25 mouse cellular contexts compared by ENCODE assay signal in the genomic region with DNA sequence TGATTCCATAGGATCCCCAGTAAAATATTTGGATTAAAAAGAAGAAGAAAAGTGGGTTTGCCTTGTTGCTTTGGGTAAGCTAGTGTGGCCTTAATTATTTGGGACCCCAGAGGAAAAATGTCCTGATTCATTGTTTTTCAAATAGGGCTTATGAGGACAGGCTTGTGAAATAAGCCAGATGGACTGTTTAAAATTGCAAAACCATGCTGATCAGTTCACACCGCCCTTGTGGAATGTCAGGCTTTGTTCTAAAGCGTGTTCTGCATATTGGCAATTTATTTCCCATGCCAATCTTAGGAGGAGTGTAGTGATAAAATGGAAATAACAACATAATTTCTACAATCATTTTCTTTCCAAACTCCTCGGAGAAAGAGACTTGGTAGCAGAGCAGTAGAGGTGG.
DNase-seq lines count a peak whose midpoint lies in the region; ATAC-seq lines count a peak whose summit lies in the region.
"Had no signal": no experiment of that assay in that cellular context is flagged by ENCODE, and none has a peak within 500 bp of the region (broad histone marks: within the 10 kb centered on the region; RNA-seq: fewer than 3 reads in every experiment).

No protein-coding gene starts in this region.

- ATAC-seq in forebrain, embryonic 14.5 days, result no peak
- no peak for ATAC-seq in forebrain, embryonic 12.5 days (ENCODE audit: low FRiP score)
- ATAC-seq: hindbrain, postnatal 0 days; intestine, embryonic 15.5 days; midbrain, embryonic 13.5 days had no signal

- no peaks in the 10 kb centered on the region for H3K36me3 ChIP-seq in forebrain, embryonic 14.5 days (ENCODE audit: control insufficient read depth, insufficient read depth, low read length)
- H3K36me3 ChIP-seq in forebrain, embryonic 12.5 days (replicated peaks), result no peaks in the 10 kb centered on the region
- H3K36me3 ChIP-seq: embryonic facial prominence, embryonic 13.5 days; hindbrain, embryonic 12.5 days; intestine, embryonic 15.5 days; limb, embryonic 10.5 days; limb, embryonic 15.5 days; liver, embryonic 13.5 days; midbrain, embryonic 13.5 days had no signal

- no peaks in the 10 kb centered on the region for H3K27me3 ChIP-seq in forebrain, embryonic 14.5 days (replicated peaks; ENCODE audit: control insufficient read depth, insufficient read depth, low read length)
- H3K27me3 ChIP-seq in forebrain, embryonic 12.5 days, result no peaks in the 10 kb centered on the region
- H3K27me3 ChIP-seq: CH12.LX; embryonic facial prominence, embryonic 13.5 days; hindbrain, embryonic 12.5 days; intestine, embryonic 15.5 days; limb, embryonic 15.5 days; liver, embryonic 13.5 days; megakaryocyte, embryonic 14.5 days; midbrain, embryonic 13.5 days had no signal

- peak; percentile 7 for DNase-seq in forebrain, embryonic 14.5 days (ENCODE audit: low spot score)
- DNase-seq in layer of hippocampus, adult 11-12 months (ENCODE audit: low spot score), result peak; percentile 34
- DNase-seq in layer of hippocampus, postnatal 25 days (ENCODE audit: extremely low spot score in 1 of 2, low spot score in 1 of 2), result no peak
- peak; percentile 28 for DNase-seq in Muller cell, postnatal 12 days (ENCODE audit: inconsistent ontology term)
- DNase-seq in layer of hippocampus, adult 9-10 months (ENCODE audit: low spot score), result peak; percentile 25
- DNase-seq in cerebellum, postnatal 25 days, result no peak
- DNase-seq: adrenal gland, postnatal 10 days; cerebellum, adult 11-12 months; cerebellum, adult 9-11 months; gastrocnemius, postnatal 25 days; heart, postnatal 36 days; kidney, adult 2 months; kidney, postnatal 36 days; liver, embryonic 13.5 days had no signal

- no peaks in the 10 kb centered on the region for H3K9me3 ChIP-seq in forebrain, embryonic 14.5 days (replicated peaks; ENCODE audit: control insufficient read depth, low read length)
- H3K9me3 ChIP-seq in forebrain, embryonic 12.5 days, result no peaks in the 10 kb centered on the region
- H3K9me3 ChIP-seq: embryonic facial prominence, embryonic 13.5 days; hindbrain, embryonic 12.5 days; intestine, embryonic 15.5 days; limb, embryonic 10.5 days; limb, embryonic 15.5 days; liver, embryonic 13.5 days had no signal

- no peak overlapping the region for H3K27ac ChIP-seq in forebrain, embryonic 14.5 days (ENCODE audit: low read depth, low read length)
- H3K27ac ChIP-seq in forebrain, embryonic 12.5 days, result no peak overlapping the region
- H3K27ac ChIP-seq: embryonic facial prominence, embryonic 13.5 days; hindbrain, embryonic 12.5 days; hindbrain, postnatal 0 days; intestine, embryonic 15.5 days; limb, embryonic 10.5 days; limb, embryonic 15.5 days; liver, embryonic 13.5 days; midbrain, embryonic 13.5 days had no signal

- no peak overlapping the region for H3K4me3 ChIP-seq in forebrain, embryonic 14.5 days (ENCODE audit: low read depth, low read length)
- H3K4me3 ChIP-seq in forebrain, embryonic 12.5 days (replicated peaks), result no peak overlapping the region
- H3K4me3 ChIP-seq: embryonic facial prominence, embryonic 13.5 days; hindbrain, embryonic 12.5 days; intestine, embryonic 15.5 days; limb, embryonic 10.5 days; limb, embryonic 15.5 days; liver, embryonic 13.5 days; megakaryocyte, embryonic 14.5 days; midbrain, embryonic 13.5 days had no signal

- 53% methylated on average over 3 of the region's 3 CpGs for WGBS in forebrain, embryonic 14.5 days
- WGBS in forebrain, embryonic 12.5 days, result 77% methylated on average over 3 of the region's 3 CpGs

- H3K9ac ChIP-seq in forebrain, embryonic 14.5 days (ENCODE audit: low read length), result no peak overlapping the region
- H3K9ac ChIP-seq in forebrain, embryonic 12.5 days, result no peak overlapping the region
- H3K9ac ChIP-seq: embryonic facial prominence, embryonic 13.5 days; hindbrain, embryonic 12.5 days; intestine, embryonic 15.5 days; limb, embryonic 15.5 days; liver, embryonic 13.5 days; midbrain, embryonic 13.5 days had no signal

- no peak overlapping the region for H3K4me2 ChIP-seq in forebrain, embryonic 14.5 days (ENCODE audit: low read length)
- H3K4me2 ChIP-seq in forebrain, embryonic 12.5 days, result no peak overlapping the region
- H3K4me2 ChIP-seq: embryonic facial prominence, embryonic 13.5 days; heart, embryonic 11.5 days; hindbrain, embryonic 12.5 days; intestine, embryonic 15.5 days; limb, embryonic 15.5 days; liver, embryonic 13.5 days; midbrain, embryonic 13.5 days had no signal

- H3K4me1 ChIP-seq in forebrain, embryonic 14.5 days (ENCODE audit: control insufficient read depth, insufficient read depth, low read length), result no peaks in the 10 kb centered on the region
- H3K4me1 ChIP-seq in forebrain, embryonic 12.5 days, result no peaks in the 10 kb centered on the region
- H3K4me1 ChIP-seq: embryonic facial prominence, embryonic 13.5 days; hindbrain, embryonic 12.5 days; intestine, embryonic 15.5 days; limb, embryonic 10.5 days; limb, embryonic 15.5 days; liver, embryonic 13.5 days; midbrain, embryonic 13.5 days had no signal

Comparison
In these comparisons a context has a peak if more than half of its experiments do, and no peak if none do; other contexts are left out.
1. DNase-seq: peak in forebrain, embryonic 14.5 days (single experiment), layer of hippocampus, adult 11-12 months (single experiment), Muller cell, postnatal 12 days (single experiment) and layer of hippocampus, adult 9-10 months (single experiment); none in layer of hippocampus, postnatal 25 days (0 of 2) and cerebellum, postnatal 25 days (0 of 2).